Mouse (Mus musculus): ENCODE measurements around the gene Pxmp4. TPM values are rescaled to one million over a fixed set of nuclear protein-coding genes. Genes with fewer than 3 reads are reported as not detected.

Gene Pxmp4
- polyA plus RNA-seq, 1 experiment from 2014 or later, result 13.0 TPM

DNA sequence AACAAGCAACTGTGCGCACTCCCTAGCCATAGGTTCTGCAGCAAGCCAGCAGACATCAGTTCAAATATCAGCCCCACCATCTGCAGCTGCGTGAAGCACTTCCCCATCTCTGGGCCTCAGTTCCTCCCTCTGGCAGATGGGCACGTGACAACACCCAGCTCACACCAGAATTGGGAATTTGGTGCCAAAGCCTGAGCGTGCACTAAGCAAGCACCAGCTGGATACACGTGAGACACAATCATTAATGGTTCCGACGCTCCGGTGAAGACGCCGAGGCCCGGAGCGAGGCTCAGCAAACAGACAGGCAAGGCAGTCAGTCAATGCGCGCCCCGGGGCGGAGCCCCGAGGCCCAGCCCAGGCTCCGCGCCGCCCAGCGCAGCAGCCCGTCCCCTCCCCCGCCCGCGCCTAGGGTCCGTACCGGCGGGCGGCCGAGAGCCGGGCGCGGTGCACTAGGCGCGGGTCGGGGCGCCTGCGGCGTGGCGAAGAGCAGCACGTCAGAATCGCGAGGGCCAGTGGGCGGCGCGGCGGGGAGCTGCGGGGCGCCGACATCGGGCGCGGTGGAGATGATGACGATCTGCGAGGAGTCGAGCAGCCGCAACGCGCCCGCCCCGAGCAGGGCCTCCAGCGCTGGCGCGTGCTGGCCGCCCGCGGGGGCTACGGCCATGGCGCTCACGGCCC, 34.3 kb downstream of the Pxmp4 start:
- peak overlapping the region; percentile 79 for H3K9ac ChIP-seq
- H3K4me3 ChIP-seq, result peak overlapping the region; percentile 83
- peak overlapping the region; percentile 80 for H3K4me2 ChIP-seq
- peak; percentile 75 for ATAC-seq
- peak overlapping the region; percentile 90 for H3K27ac ChIP-seq
- peaks cover 6% of the 10 kb centered on the region for H3K36me3 ChIP-seq (ENCODE audit: poor library complexity, severe bottlenecking)
- H3K9me3 ChIP-seq (replicated peaks), result no peaks in the 10 kb centered on the region
- peaks cover 54% of the 10 kb centered on the region for H3K4me1 ChIP-seq
- WGBS, result under 1% methylated on average over 58 of the region's 70 CpGs
- no peaks in the 10 kb centered on the region for H3K27me3 ChIP-seq

DNA sequence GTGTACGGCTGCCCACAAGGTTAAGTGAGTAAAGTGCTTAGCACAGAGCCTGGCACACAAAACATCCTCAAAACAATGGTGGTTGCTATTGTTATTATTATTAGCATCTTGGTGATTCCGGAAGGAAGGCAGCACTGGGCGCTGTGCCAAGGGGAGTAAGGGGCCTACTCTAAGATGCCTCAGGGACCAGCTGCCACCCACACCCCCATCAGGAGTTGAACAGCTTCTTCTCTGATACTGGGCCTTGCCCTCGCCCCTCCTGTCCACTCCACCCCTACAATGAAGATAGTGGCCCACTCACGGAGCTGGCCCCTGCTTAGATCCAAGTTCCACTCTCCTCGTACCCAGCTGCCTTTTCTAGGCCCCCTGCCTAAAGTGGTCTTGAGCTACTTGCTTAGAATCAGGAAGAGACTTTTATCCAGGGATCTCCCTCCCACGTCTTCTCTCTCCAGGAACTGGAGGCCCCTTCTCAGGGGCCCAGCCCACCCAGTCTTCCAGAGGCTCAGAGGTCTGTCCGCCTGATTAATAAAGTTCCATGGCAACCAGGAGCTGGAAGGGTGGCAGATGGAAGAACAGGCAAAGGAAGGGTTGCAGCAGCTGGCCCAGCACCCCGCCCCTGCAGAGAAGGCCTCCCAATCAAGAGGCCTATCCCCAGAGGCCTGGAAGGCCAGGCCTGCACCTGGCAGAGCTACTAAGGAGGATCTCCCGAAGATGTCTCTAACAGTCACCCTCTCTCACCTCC, 35.0 kb downstream of the Pxmp4 start:
- ATAC-seq, result peak; percentile 11; the same call in 1 of the 2 replicates
- Histone ChIP-seq H3K9me3 (replicated peaks) (no peaks in the 10 kb centered on the region), H3K4me1 (peaks cover 53% of the 10 kb centered on the region), H3K27ac (peak overlapping the region; percentile 90), H3K36me3 (ENCODE audit: poor library complexity, severe bottlenecking) (peaks cover 13% of the 10 kb centered on the region), H3K9ac (peak overlapping the region; percentile 79), H3K4me2 (peak overlapping the region; percentile 80), H3K27me3 (no peaks in the 10 kb centered on the region), H3K4me3 (peak overlapping the region; percentile 83)
- 7% methylated on average over 10 of the region's 10 CpGs for WGBS

DNA sequence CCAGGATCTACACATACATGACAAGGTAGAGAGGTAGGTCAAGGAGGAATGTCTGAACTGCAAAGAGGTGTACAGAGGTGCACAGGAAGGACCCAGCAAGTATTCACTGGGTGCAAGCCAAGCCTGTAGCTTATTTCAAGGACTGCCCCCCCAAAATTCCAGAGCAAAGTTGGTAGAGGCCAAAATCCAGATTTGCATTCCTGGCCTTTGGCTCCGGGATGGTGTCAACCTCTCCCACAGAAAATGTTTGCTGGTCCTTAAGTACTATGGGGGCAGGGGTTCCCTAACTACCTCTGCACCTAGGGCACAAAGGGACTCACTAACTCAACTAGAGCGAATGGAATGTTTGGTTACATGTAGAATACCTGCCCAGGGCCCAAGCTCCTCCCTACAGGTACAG, 35.7 kb downstream of the Pxmp4 start:
- Histone ChIP-seq H3K4me3 (peak overlapping the region; percentile 83), H3K9ac (peak overlapping the region; percentile 79)
- ATAC-seq, result no peak

DNA sequence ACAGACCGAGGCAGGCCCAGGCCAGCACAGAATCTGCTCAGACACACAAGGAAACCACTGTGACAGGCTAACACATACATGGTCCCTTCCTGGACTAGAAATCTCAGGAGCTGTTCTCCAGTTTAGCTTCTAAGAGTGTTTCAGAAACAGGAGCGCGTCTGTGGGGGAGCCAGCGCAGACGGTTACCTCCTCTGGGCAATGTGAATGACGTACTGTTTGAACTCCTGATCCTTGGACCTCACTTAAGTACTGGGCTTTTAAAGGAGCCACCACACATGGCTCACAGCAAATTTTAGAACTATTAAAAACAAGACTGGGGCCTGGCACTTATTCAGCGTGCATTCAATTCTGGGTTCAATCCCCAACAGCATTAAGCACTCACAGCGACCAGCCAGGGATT, 36.9 kb downstream of the Pxmp4 start:
- no peak overlapping the region for H3K4me3 ChIP-seq
- 54% methylated on average over 8 of the region's 8 CpGs for WGBS
- no peaks in the 10 kb centered on the region for H3K27me3 ChIP-seq
- peak overlapping the region; percentile 80 for H3K4me2 ChIP-seq
- peak overlapping the region; percentile 73; the same call in 1 of the 2 replicates for H3K27ac ChIP-seq
- no peaks in the 10 kb centered on the region for H3K9me3 ChIP-seq (replicated peaks)
- H3K9ac ChIP-seq, result peak overlapping the region; percentile 40; the same call in 1 of the 2 replicates
- ATAC-seq, result no peak
- H3K4me1 ChIP-seq, result peaks cover 53% of the 10 kb centered on the region
- peaks cover 28% of the 10 kb centered on the region for H3K36me3 ChIP-seq (ENCODE audit: poor library complexity, severe bottlenecking)

More for the DNA sequence above, 35.7 kb downstream of the Pxmp4 start:
- Histone ChIP-seq H3K4me1 (peaks cover 53% of the 10 kb centered on the region), H3K27me3 (no peaks in the 10 kb centered on the region), H3K9me3 (replicated peaks) (no peaks in the 10 kb centered on the region), H3K36me3 (ENCODE audit: poor library complexity, severe bottlenecking) (peaks cover 21% of the 10 kb centered on the region), H3K27ac (peak overlapping the region; percentile 90), H3K4me2 (peak overlapping the region; percentile 80)
- WGBS, result 66% methylated on average over 2 of the region's 2 CpGs

DNA sequence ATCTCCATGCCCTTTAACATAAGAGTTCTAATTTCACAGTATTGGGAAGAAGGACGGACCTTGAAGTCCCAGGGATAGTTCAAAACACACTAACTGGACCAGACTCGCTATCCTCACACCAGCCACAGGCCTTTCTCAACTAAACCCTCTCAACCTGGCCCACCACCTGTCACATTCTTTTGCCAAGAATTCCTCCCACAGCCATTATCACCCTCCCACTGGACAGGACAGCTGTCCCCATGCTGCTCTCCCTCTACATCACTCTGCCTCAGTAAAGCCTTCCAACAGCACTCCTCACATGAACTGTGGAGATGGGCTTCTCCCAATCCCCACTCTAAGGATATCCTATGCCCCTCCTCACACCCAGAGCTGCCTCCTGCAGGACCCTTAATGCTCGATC, 37.9 kb downstream of the Pxmp4 start:
- no peak for ATAC-seq
- Histone ChIP-seq H3K9ac (peak overlapping the region; percentile 45), H3K4me2 (peak overlapping the region; percentile 16), H3K27ac (peak overlapping the region; percentile 73), H3K9me3 (replicated peaks) (no peaks in the 10 kb centered on the region), H3K36me3 (ENCODE audit: poor library complexity, severe bottlenecking) (peaks cover 38% of the 10 kb centered on the region), H3K4me3 (no peak overlapping the region), H3K27me3 (no peaks in the 10 kb centered on the region), H3K4me1 (peaks cover 51% of the 10 kb centered on the region)
- 66% methylated on average over 3 of the region's 3 CpGs for WGBS

DNA sequence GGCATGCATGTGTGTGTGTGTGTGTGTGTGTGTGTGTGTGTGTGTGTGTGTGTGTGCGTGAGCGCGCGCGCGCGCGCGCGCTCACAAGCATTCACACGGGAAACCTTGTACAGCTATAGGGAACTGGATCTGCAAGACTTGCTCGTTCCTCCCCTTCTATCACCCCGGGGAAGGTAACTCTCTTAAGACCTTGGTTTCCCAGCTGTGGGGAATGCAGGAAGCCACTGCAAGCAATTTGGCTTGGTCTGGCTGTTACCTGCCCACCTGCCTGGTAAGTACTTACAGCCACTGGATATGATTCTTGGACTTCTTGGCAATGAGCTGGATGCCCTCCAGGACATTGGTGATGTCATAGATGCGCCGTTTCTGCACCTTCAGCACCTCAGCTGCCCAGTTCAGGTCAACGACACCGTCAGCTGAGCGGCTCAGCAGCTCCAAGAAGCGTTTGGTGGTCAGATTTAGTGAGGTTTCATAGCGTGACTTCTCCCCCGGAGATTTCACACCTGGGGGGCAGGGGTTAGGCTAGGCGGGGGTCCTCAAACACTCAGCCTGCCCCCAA, 39.8 kb downstream of the Pxmp4 start:
- no peaks in the 10 kb centered on the region for H3K9me3 ChIP-seq (replicated peaks)
- no peaks in the 10 kb centered on the region for H3K27me3 ChIP-seq
- H3K4me3 ChIP-seq, result no peak overlapping the region
- H3K36me3 ChIP-seq (ENCODE audit: poor library complexity, severe bottlenecking), result peaks cover 41% of the 10 kb centered on the region
- H3K27ac ChIP-seq, result peak overlapping the region; percentile 6; the same call in 1 of the 2 replicates
- H3K4me2 ChIP-seq, result no peak overlapping the region
- 92% methylated on average over 21 of the region's 22 CpGs for WGBS
- no peak overlapping the region for H3K9ac ChIP-seq
- ATAC-seq, result no peak
- peaks cover 51% of the 10 kb centered on the region for H3K4me1 ChIP-seq

DNA sequence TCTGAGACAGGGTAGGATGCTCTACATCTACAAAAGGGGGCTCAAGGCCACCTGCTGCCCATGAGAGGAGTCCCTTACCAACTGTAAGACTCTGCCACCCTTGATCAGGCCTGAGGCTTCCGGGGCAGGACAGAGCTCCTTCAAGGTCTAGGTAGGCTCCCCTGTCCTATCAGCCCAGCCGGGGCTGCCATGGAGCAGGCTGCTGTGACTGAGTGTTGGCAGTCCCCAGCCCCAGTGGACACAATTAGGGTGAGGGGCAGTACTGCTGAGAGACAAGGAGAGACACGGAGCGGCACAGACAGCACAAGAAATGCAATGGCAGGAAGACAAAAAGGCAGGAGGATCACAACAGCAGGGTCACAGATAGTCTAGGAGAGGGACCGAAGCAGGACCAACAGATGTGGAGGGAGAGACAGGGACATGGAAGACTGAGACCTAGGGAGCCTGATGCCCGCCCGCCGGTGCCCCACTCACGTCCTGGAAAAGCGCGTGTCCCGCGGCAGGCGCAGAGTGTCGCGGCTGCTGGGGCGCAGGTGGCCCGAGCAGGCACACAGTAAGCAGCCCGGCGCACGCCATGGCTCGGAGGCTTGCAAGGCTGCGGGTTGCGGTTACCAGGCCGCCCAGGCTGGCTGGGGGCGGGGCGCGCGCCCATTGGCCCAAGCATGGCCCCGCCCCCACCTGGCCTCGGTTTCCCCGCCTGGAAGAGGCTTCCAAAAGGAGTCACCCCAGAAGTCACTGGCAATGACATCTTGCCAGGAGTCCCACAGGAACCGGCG, 45.1 kb downstream of the Pxmp4 start, which contains the start of gene Necab3:
Gene Necab3 (minus strand): TSS at position 627 of the 776 bp plus-strand sequence.
- H3K4me2 ChIP-seq, result peak within 1 kb of the TSS; percentile 65
- H3K27ac ChIP-seq, result peak within 1 kb of the TSS; percentile 51
- peaks cover 37% of the 10 kb centered on the region for H3K4me1 ChIP-seq
- no peaks in the 10 kb centered on the region for H3K9me3 ChIP-seq (replicated peaks)
- H3K27me3 ChIP-seq, result no peaks in the 10 kb centered on the region
- WGBS, result 3% methylated on average over 31 of the region's 34 CpGs
- peak; percentile 76 for ATAC-seq
- peak within 1 kb of the TSS; percentile 63 for H3K9ac ChIP-seq
- peak within 1 kb of the TSS; percentile 37 for H3K4me3 ChIP-seq
- peaks cover 34% of the 10 kb centered on the region for H3K36me3 ChIP-seq (ENCODE audit: poor library complexity, severe bottlenecking)

DNA sequence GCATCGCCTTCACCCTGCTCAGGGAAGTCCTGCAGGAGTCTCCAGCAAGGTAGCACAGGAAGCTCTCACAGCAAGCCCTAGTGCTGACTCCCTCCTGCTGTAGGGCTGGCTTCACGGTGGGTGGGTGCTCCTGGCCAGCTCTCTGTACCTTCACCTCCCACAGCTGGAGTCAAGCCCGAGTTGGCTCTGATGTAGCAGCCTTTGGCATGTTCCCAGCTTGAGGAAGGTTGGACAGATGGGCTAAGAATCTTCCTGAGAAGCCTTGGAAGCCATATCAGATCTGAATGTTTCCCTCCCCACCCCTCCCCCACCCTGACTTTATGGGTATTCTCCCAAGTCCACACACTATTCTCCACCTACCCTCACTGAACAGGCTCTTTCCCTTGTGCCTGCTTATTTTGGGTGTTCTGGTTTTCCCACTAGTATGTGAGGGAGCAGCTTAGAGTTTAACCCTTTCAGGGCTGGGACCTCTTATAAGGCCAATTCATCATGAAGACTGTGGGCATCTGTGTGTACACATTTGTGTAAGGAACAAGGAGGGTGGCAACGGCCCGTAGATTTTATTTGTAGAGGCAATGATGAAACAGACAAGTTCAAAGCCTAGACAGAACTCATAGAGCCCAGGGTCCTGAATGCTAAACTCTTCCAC, 46.2 kb downstream of the Pxmp4 start:
- Histone ChIP-seq H3K36me3 (ENCODE audit: poor library complexity, severe bottlenecking) (peaks cover 23% of the 10 kb centered on the region), H3K9ac (no peak overlapping the region), H3K4me3 (peak overlapping the region; percentile 37; the same call in 1 of the 2 replicates), H3K27me3 (0 out of 2 replicates have a peak, but pooled peaks cover 5% of the 10 kb centered on the region), H3K9me3 (replicated peaks) (no peaks in the 10 kb centered on the region), H3K4me2 (peak overlapping the region; percentile 65), H3K4me1 (peaks cover 45% of the 10 kb centered on the region), H3K27ac (peak overlapping the region; percentile 40; the same call in 1 of the 2 replicates)
- no peak for ATAC-seq
- WGBS, result 58% methylated on average over 5 of the region's 5 CpGs

DNA sequence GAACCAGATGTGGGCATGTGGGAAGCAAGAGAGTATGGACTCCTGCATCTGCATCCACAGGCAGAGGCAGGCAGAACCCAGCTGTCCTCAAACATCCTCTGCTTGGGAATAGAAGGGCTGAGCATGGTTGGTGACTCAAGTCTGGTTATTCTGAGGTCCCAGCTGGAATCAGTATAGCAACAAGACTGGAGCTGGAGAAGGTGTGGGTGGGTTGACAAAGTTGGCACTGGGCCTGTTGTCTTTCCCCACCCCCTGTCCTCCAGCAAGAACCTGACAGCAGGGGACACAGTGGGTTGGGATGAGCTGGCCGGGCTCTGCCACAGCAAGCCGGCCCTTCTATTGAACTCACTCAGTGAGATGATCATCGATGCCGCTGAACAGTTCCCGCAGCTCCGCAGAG, 48.3 kb downstream of the Pxmp4 start:
- H3K27ac ChIP-seq, result no peak overlapping the region
- ATAC-seq, result no peak
- H3K27me3 ChIP-seq, result peaks cover 23% of the 10 kb centered on the region
- no peak overlapping the region for H3K4me3 ChIP-seq
- no peaks in the 10 kb centered on the region for H3K9me3 ChIP-seq (replicated peaks)
- H3K36me3 ChIP-seq (ENCODE audit: poor library complexity, severe bottlenecking), result peaks cover 6% of the 10 kb centered on the region
- H3K4me2 ChIP-seq, result no peak overlapping the region
- WGBS, result 84% methylated on average over 6 of the region's 6 CpGs
- H3K4me1 ChIP-seq, result peaks cover 54% of the 10 kb centered on the region
- no peak overlapping the region for H3K9ac ChIP-seq

DNA sequence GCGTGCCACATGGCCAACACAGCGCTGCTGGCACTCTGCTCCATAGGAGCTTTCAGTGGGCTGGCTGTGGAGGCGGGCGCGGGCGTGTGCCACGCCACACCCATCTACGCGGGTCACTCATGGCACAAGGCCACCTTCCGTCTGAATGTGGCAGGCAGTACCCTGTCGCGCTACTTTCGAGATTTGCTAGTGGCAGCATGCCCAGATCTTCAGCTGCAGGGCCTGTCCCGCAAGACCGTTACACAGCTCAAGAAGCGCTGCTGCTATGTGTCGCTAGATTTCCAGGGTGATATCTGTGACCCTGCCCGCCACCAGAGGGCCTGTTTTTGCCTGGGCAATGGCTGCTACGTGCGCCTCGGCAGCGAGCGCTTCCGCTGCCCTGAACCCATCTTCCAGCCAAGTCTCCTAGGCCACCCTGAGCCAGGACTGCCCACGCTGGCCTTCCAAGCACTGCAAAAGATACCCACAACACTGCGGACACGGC, 51.0 kb downstream of the Pxmp4 start:
- Histone ChIP-seq H3K9ac (peak overlapping the region; percentile 43; the same call in 1 of the 2 replicates), H3K27me3 (peaks cover 28% of the 10 kb centered on the region), H3K4me3 (no peak overlapping the region), H3K9me3 (replicated peaks) (no peaks in the 10 kb centered on the region), H3K4me1 (peaks cover 49% of the 10 kb centered on the region), H3K27ac (peak overlapping the region; percentile 51; the same call in 1 of the 2 replicates), H3K36me3 (ENCODE audit: poor library complexity, severe bottlenecking) (peaks cover 6% of the 10 kb centered on the region; the same call in 1 of the 2 replicates), H3K4me2 (peak overlapping the region; percentile 47)
- 27% methylated on average over 27 of the region's 27 CpGs for WGBS
- ATAC-seq, result peak; percentile 69

DNA sequence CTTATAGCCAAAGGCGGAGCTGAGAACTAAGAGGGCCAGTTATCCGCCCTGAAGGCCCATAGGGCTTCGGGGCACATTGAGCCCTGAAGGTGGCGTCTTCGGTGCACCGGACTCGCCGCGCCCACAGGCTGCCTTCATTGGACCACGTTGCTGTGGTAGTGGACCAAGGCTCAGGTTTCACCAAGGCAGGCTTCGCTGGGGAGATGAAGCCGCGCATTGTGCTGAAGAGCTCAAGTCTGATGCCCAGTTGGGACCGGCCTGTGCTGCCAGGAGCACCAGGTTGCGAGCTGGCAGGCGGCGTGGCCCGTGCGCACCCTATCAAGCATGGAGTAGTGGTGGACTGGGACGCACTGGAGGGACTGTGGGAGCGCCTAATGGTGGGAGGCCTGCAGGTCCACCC, 51.6 kb downstream of the Pxmp4 start:
- H3K9me3 ChIP-seq (replicated peaks), result no peaks in the 10 kb centered on the region
- H3K4me3 ChIP-seq, result no peak overlapping the region
- peaks cover 28% of the 10 kb centered on the region for H3K27me3 ChIP-seq
- H3K9ac ChIP-seq, result 0 out of 2 replicates have a peak overlapping the region, but pooled peaks have one; percentile 43
- peaks cover 44% of the 10 kb centered on the region for H3K4me1 ChIP-seq
- H3K36me3 ChIP-seq (ENCODE audit: poor library complexity, severe bottlenecking), result peaks cover 6% of the 10 kb centered on the region; the same call in 1 of the 2 replicates
- H3K4me2 ChIP-seq, result peak overlapping the region; percentile 47
- ATAC-seq, result no peak; the same call in 1 of the 2 replicates
- 36% methylated on average over 21 of the region's 21 CpGs for WGBS
- peak overlapping the region; percentile 51; the same call in 1 of the 2 replicates for H3K27ac ChIP-seq
